Mouse (Mus musculus) liver, adult 10 weeks (tissue): ENCODE measurements around the gene Olfr583. TPM values are rescaled to one million over a fixed set of nuclear protein-coding genes. Genes with fewer than 3 reads are reported as not detected.

ENCODE experiments used
- polyA plus RNA-seq: library from polyadenylated mRNA; stranded (reverse); fragments of 350-450 nt; fragmentation: Illumina TruSeq; extraction: RNeasy Lipid Tissue Mini Kit (QIAGEN cat#74804); gene quantifications from one replicate; pipeline ENCODE4 v1.2.3, GENCODE M21; 2014; ENCODE audit warnings: low read depth, low replicate concordance

Olfr583 gene
- not detected for polyA plus RNA-seq

DNA sequence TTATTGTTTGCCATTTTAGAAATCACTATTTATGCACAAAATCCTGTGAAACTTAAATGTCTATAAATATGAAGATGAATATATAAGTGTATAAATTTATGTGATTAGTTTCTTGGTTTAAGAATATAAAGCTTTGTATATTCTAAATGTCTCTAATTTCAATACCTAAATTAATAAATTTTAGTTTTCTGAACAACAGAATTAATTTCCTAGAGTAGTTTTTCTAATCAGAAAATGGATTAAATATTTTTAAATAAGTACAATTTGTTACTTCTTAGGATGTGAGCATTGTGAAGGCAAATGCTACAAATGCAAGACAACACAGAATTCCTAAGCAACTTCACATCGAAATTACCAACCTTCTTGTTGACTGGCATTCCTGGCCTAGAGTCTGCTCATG lies at the start of gene Olfr583:
Gene Olfr583 (plus strand): TSS at position 301 of the 400 bp plus-strand sequence.

GRCm38 (mm10) chr7:103037724-103038123 lies 13.4 kb upstream of the Olfr583 start, which contains the start of gene Olfr582:
Olfr582 (plus strand) TSS chr7:103038024.

GRCm38 (mm10) chr7:103081585-103081984 lies 30.5 kb downstream of the Olfr583 start, which contains the start of gene Olfr584:
Olfr584 (plus strand) TSS chr7:103081885.

DNA sequence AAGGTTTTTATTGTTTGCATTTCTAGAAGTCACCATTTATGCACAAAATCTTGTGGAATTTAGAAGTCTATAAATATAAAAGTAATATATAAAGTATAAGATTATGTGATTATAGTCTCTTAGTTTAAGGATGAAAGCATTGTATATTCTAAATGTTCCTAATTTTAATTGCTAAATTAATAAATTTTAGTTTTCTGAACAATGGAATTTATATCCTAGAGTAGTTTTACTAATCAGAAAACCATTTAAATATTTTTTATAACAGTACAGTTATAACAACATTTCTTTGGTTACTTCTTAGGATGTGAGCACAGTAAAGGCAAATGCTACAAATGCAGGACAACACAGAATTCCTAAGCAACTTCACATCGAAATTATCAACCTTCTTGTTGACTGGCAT lies 46.3 kb downstream of the Olfr583 start, which contains the start of gene Olfr585:
Gene Olfr585 (plus strand): TSS at position 301 of the 400 bp plus-strand sequence.

Other genes starting within 250 kb of the Olfr583 start
- not detected for gene Olfr564, start 247.8 kb upstream of the Olfr583 start, polyA plus RNA-seq
- gene Olfr566, start 192.5 kb upstream of the Olfr583 start, polyA plus RNA-seq = not detected
- gene Olfr568, start 174.2 kb upstream of the Olfr583 start, polyA plus RNA-seq = not detected
- not detected for gene Olfr569, start 160.4 kb upstream of the Olfr583 start, polyA plus RNA-seq
- not detected for gene Olfr570, start 156.7 kb upstream of the Olfr583 start, polyA plus RNA-seq
- not detected for gene Olfr571, start 133.8 kb upstream of the Olfr583 start, polyA plus RNA-seq
- gene Olfr572, start 126.9 kb upstream of the Olfr583 start, polyA plus RNA-seq = not detected
- not detected for gene Olfr573-ps1, start 108.7 kb upstream of the Olfr583 start, polyA plus RNA-seq
- not detected for gene Olfr574, start 102.8 kb upstream of the Olfr583 start, polyA plus RNA-seq
- not detected for gene Olfr575, start 92.5 kb upstream of the Olfr583 start, polyA plus RNA-seq
- gene Olfr576, start 88.6 kb upstream of the Olfr583 start, polyA plus RNA-seq = not detected
- not detected for gene Olfr577, start 75.4 kb upstream of the Olfr583 start, polyA plus RNA-seq
- gene Olfr578, start 62.0 kb upstream of the Olfr583 start, polyA plus RNA-seq = not detected
- not detected for gene Olfr582, start 13.3 kb upstream of the Olfr583 start, polyA plus RNA-seq
- not detected for gene Olfr584, start 30.6 kb downstream of the Olfr583 start, polyA plus RNA-seq
- gene Olfr585, start 46.4 kb downstream of the Olfr583 start, polyA plus RNA-seq = not detected
- not detected for gene Olfr586, start 74.3 kb downstream of the Olfr583 start, polyA plus RNA-seq
- not detected for gene Olfr588-ps1, start 89.6 kb downstream of the Olfr583 start, polyA plus RNA-seq
- not detected for gene Olfr589, start 105.1 kb downstream of the Olfr583 start, polyA plus RNA-seq
- not detected for gene Olfr591, start 127.0 kb downstream of the Olfr583 start, polyA plus RNA-seq
- gene Olfr592, start 133.5 kb downstream of the Olfr583 start, polyA plus RNA-seq = not detected
- not detected for gene Olfr593, start 160.6 kb downstream of the Olfr583 start, polyA plus RNA-seq
- gene Olfr594, start 165.7 kb downstream of the Olfr583 start, polyA plus RNA-seq = not detected
- not detected for gene Usp17ld, start 201.2 kb downstream of the Olfr583 start, polyA plus RNA-seq